Mouse (Mus musculus) R1 (cell line): ENCODE data around the gene Pdzd2.
A peak's percentile ranks its signal among the peaks of the same experiment; 100 is the strongest.

Experiments used
- DNase-seq: peaks from one replicate; pipeline ENCODE4 v3.0.0-alpha.2; 2018; ENCODE audit warnings: low read depth, low spot score

Pdzd2 gene

DNA sequence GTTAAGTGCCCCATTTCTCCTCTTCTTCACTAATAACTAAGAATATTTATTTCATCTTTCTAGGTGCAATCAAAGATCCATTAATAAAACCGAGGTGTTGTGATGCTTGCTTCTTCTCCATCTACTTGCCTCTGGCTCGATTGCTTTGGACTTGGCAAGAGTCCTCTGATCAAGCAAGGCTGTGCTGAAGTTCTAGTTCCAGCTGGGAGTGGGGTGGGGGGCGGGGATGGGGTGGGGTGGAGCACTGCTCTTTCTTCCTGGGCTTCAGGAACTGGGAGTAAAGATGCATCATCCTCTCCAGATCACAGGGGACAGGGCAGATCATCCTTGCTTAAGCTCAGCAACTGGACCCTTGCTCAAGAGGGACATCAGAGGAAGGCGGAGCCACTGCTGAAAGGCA, 5.5 kb downstream of the Pdzd2 start:
- peak; percentile 82 for DNase-seq

DNA sequence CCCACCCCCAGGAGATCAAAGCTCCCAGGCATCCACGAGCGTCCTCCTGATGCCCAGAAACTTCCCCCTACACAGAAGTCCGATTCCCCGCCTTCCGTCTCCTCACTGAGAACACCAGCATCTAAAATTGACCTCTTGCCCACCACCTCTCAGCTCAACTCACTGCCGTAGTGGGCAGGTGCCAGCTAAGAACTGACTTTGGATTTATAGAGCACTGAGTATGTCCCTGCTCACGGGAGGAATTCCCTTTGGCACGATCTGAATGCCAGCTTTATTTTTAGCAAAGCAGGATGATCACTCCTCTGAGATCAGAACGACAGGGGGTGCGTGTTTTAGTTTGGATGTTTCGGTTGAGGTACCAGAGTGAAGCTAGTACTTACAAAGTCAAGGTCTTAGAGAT, 7.1 kb downstream of the Pdzd2 start:
- no peak for DNase-seq

DNA sequence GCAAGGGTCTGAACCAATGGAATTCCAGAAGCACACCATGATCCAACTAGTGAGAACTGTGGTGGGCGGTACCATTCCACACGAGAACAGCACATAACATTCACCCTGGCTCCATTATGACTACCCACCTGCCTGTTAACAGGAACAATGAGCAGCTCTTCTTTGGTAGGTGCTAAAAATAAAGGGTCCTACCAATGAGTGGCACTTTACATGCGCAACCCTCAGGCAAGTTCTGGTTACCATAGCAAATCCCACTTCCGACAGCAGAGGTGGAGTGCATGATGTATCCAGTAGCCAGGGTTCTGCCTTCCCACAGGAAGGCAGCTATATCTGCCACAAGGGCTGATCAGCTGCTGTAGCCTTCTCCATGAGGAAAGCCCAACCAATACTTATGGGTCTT, 11.3 kb downstream of the Pdzd2 start:
- peak; percentile 46 for DNase-seq

DNA sequence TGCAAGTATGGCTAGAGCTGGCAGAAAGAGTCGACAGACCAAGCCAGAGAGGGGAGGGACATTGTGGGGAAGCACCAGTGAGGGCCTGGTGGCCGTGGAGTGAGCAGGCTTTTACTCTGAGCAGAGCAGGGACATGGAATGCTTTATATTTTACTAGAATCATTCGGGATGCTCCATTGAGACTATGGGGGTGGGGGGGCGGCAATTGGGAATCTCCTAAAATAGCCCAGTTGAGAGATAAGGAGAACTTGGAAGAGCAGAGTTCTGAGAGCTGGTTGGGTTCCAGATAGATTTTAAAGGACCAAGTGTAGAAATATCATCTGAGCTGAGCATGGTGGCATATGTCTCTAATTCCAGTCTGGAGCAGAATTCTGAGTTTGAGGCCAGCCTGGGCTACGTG, 14.5 kb downstream of the Pdzd2 start:
- no peak for DNase-seq

DNA sequence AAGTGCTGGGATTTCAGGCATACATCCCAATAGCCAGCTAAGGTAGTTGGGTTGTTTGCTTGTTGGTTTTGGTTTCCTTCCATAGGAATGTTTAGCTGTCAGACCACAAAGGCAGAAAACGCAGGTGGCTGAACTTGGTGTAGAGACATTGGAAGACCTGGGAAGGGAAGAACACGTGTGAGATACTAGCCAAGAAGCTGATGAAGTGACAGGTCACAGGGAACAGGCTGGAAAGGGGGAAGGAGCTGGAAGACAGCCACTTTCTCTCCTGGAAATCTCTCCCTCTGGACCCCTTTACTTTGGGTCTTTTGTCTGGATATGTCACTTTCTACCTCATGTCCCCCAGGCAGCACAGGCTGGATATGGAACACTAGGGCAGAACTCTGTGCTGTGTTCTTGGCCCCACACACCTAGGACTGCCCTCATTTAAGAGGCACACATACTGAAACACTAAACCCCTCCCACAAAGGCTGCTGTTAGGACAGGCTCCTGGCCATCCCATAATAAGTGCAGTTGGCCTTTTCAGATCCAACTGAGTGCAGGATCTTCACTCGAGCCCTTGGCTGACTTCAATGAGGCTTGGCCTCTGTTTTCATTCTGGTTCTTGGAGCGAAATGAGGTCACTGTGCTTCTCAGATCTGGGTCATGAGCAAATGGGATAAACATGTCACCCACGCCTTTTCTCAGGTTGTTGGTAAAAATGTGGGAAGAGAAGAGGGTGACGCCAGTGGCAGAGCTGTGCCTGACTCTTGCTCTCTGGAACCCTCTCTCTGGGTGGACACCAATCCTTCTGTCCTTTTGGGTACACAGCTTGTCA, 17.8 kb downstream of the Pdzd2 start:
- DNase-seq, result no peak

DNA sequence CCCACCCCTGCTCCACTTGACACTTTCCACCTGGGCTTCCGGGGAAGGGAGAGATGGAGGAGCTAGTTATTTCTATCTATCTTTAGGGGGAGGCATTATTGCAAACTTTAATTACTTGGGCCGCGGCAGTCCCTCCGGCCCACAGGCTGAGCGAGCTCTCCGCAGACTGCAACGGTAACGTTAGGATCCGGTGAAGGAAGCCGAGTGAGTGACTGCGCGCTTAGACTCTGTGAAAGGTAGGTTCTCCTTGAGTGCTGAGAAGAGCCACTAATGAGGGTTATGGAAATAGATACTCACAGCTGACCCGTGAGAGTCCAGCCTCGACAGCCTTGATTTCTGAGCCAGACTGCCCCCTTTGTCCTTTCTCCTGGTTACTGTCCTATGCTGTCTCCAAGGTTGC, 20.9 kb downstream of the Pdzd2 start:
- no peak for DNase-seq

DNA sequence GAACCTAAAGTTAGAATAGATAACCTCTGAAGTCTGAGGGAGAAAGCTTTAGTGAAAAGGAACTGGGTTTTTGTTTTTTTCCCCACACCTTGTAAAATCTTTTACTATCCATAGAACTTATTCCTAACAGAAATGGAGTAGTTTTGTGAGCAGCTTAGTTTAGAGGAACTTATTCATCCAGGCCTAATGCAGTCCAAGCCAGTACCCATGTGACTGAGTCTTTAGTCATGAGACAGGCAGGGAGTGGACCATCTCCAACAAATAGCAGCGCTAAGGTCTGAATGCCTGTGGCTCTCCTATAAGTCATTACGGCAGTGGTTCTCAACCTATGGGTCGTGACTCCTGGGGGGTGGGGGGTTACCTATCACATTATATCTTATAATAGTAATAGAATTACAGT, 22.3 kb downstream of the Pdzd2 start:
- DNase-seq, result no peak

DNA sequence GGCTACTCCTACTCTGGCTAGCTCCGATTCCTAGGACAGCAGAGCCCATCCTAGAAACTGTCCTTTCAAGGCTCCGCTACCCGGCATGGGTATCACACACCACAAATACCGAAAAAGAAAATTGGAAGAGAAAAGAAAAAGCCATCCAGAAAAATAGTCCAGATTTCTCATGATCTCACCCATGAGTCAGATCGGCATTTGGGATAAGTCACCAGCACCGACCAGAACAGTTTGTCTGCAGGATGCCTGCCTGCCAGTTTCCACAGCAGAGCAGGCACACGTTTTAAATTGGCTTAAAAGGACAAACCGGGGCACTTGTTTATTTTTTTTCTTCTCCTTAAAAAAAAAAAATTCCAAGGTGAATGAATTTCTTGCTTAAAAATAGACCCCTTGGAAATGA, 22.8 kb downstream of the Pdzd2 start:
- no peak for DNase-seq

DNA sequence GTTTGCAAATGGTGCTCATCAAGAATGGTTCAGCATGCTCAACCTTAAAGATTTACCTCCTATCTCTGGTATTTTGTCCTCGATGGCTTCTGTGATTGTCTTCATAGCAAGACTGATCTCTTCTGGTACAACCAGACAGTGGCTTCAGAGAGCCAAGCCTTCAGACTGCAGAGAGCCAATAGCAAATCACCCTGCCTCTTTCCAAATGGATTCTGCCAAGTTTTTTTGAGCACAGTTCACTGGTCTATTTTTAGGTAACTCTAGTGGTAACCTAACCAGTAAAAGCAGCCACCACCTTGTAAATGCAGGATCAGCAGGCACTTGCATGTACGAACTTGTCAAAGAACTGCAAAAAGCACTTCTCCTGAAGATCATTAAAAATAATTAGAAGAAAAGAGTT, 25.4 kb downstream of the Pdzd2 start:
- no peak for DNase-seq

DNA sequence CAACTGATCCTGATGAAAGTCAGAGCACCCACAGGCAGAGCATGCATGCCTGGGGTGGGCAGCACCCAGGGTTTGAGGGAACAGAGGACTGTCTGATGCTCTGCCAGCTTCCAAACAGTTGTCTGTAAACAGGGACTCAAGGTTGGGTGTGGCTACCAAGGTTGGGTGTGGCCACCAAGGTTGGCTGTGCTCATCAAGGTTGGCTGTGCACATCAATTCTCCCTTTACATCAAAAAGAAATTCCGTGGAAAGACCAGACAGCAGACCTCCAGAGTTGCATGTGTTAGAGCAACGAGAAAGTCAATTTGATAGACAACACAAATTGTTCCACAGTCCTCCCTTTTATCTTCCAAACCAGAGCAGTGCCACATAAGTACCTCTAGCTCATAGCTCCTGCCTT, 26.5 kb downstream of the Pdzd2 start:
- DNase-seq, result peak; percentile 78

DNA sequence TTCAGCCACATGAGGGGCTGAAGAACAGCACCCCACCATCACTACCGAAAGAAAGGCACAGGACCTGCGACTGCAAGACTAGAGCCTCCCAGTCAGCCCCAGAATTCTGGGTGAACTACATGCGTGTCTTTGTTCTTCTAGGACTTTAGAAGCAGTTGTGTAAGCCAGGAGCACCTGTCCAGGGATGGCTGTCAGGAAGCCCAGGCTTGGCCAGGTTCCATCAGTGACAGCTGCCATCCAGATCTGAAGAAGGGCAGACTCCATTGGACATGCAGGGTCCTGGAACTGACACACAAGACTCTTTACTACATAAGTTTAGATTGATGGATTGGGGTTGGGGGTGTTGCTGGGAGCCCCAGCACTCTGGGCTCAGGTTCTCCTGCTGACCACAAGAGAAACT, 29.7 kb downstream of the Pdzd2 start:
- DNase-seq, result no peak

DNA sequence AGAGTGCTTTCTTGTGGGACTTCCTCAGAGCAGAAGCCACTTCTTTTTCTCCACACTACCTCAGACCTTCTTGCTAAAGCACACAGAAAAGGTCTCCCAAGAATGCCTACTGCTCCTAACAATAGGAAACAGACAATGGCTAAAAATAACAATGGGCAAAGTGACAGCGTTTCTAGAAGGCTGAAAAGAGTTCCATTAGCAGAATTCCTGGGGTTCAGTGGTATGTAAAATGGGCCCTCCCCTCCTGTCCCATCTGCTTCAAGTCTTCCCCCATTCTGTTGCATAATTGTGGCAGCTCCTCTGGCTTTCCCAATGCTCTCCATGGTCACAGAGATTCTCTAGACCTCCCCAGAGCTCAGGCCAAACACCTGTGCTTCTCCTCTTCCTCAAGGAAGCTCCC, 31.4 kb downstream of the Pdzd2 start:
- DNase-seq, result peak; percentile 96

DNA sequence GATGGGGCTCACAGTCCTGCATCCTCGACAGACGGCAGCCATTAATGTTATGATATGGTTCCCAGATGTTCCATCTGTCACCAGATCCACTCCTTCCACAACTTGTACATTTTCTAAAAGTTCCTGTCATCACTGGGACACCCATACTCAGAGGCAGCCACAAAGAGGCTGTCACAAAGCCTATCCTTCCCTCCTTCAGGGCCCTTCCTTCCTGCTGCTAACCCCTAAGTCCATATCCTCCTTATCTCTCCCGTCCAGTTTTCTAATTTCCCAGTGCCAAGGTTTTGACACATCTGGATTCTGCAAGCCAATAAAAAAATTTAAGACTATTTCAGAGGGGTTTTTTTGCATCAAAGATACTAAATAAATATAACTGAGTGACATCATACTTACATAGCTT, 32.8 kb downstream of the Pdzd2 start:
- no peak for DNase-seq

DNA sequence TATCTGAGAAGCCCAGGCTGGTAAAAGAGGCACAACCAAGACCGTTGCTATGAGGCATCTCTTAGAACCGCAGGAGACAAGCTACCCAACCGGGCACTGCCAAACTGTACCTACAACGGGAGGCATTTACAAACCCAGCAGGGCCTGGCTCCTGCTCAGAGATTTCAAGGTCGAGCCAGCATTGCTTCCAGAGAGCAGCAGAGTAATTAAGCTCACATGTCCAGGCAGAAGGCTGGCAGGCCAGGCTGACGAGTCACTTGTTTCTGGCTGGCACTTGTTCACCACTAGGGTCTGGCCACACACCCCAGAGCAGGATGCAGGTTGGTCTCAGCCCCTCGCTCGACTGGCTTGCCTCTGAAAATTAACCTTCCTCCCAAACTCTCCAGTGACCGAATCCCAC, 39.4 kb downstream of the Pdzd2 start:
- DNase-seq, result no peak

DNA sequence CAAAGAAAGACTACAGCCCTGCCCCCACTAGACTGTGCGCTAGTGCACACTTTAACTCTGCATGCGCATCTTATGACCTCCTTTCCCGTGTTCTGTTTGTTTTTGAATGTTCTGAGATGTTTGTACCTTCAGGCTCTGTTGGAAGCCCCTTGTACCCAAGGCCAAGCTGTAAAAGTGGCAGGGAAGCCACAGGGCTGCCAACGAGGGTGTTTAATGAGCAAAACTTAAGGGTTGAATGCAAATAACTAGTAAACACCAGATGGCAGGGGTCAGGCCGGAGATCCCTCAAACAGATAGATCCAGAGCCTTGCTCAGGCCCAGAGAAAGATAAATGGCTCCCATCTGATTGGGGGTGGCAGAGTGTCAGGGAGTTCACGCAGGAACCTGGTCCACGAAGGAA, 42.0 kb downstream of the Pdzd2 start:
- DNase-seq, result no peak

DNA sequence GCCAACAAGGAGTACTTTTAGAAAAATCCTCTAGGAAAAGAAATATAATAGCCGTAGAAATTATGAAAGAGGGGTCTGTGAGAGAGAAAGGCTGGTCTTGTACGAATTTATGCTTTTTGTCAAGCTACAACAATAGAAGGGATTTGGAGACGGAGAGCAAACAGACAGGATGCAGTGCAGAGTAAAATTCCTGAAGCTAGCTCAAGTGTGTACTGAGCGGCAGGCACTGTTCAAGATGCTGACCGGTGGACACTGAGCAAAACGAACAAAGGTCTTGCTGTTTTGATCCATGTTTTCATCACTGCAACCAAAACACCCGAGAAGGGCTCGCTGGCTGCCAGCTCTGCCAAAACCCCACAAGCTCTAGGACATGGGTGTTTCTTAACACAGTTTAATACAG, 42.8 kb downstream of the Pdzd2 start:
- no peak for DNase-seq

DNA sequence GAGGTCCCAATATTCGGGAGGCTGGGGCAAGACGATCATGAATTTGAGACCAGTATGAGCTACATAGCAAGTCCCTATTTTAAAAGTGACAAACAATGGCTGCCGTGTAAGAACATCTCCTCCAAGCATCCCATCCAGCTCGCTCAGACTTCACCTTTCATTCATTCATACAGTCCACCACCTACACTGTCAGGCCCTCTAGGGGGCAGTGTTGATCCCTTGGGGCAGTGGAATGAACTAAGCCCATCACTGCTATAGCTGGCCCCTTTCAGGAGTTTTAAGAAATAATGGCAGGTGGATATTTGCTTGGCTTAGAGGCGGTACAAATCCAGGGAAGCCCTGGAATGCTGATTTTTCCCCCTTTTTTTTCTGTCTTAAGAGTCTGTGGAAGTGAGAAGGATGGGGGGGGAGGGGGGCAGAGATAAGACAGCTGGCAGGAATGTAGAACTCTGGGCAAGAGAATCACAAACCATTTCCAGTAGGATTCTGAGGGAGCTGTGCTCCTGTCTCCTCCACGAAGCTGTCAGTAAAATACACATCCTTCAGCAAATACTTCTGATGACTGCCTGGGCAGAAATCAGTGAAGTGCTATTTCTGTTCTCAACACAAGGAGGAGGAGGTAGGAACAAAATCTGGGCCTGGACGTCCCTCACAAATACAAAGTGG, 49.9 kb downstream of the Pdzd2 start:
- peak; percentile 64 for DNase-seq

DNA sequence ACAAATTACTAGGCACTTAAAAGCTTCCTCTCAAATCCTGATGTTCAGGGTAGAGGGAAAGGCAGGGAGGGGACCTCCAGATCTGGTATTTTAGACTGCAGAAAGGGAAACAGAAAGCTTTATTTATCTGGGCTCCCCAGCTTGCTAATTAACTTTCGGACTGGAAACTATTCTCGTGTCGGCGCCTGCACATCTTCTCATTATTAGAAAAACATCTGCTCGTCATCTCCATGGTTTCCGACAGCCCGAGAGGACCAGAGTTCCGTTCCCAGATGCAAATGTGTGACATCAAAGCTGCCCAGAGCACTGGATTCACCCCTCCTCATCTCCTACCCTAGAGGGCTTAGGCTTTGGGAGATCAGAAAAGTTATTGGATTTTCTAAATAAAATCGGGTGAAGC, 57.2 kb downstream of the Pdzd2 start:
- DNase-seq, result no peak

DNA sequence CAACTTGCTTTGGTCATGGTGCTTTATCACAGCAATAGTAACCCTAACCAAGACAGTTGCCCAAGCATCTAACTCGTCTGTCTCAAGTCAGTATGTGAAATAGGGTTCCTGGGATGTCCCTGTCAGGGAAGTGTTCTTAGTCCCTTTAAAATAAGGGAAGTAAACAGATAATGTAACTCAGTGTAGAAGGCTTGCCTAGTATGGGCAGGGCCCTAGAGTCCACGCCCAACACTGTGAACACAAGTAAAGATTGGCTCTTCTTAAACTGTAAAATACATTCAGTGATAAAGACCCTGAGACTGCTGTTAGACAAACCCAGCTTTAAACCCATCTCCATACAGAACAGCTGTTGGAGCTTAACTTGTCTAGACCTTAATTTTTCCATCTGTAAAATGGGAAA, 57.8 kb downstream of the Pdzd2 start:
- no peak for DNase-seq

DNA sequence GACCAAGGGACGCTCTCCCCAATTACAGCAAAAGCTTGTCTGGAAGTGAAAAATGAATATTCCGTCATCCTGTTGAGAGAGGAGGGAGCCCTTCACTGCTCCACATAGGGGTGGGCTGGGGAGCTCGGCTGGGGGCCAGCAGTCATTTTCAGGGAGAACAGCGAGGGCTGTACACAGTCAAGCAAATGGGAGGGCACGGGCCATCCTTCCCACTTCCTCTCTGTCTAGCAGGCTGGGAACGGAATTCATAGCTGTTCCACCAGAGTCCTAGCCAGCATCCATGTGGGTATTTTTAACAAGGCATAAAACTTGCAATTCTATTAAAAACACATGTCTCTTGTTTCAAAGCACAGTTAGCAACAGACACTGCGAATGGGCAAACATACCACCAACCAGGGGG, 59.0 kb downstream of the Pdzd2 start:
- DNase-seq, result no peak

DNA sequence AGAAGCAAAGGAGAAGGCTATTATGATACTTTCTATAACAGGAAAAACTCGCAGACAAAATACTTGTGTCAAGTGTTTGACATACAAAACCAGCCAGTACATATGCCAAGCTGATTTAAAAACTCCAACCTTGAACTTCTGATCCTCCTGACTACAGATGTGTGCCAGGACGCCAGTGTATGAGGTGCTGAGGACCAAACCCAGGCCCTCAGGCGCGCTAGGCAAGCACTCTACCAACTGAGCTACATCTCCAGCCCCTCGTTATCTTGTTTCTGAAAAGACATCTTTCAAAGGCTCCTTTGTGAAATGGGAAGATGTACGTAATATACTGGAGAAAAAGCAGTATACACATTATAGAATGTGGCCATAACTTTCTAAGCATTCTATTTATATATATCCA, 59.7 kb downstream of the Pdzd2 start:
- DNase-seq, result no peak

DNA sequence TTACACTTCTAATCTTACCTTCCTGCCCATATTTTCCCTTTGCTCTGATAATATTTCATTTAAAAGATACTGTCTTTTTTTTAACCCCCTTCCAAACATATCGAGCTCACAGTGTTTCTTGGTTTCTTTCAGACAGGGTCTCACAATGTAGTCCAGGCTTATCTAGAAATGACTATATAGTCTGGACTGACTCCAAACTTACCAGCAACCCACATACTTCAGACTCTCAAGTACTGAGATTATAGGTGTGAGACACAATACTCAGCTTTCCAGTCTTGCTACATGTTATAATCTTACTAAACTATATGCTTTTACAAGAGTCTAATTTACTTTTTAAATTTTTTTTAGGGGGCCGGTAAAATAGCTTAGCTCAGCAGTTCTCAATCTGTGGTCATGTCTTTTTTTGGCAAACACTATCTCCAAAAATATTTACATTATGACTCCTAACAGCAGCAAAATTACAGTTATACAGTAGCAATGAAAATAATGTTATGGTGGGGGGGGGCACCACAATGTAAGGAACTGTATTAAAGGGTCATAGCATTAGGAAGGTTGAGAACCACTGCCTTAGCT, 61.1 kb downstream of the Pdzd2 start:
- DNase-seq, result no peak

DNA sequence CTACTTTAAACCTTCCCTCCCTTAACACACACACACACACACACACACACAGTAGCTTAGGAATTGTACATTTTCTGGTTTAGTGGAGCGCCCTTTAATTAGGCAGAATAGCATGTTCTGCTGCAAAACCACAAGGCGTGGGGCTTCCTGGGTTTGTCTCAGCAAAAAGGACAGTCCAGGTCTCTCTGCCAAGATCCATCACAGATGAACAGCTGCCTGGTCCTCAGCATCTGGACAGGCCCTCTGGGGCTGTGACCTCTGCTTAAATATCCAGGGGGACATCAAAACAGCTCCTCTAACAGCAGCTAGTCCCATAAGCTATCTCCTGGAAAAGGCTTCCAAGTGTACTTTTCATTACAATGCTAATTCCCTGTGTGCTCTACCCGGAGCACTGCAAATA, 64.4 kb downstream of the Pdzd2 start:
- DNase-seq, result no peak
